Mouse (Mus musculus) lung, adult 18-20 months (tissue): Measurements from ENCODE around the gene Otp.

Source experiments
- DNase-seq, 2 experiments: peaks; one replicate each; pipeline ENCODE4 v3.0.0; 2022; ENCODE audit warnings: mixed read lengths in 2 of 2

The Otp gene

GRCm38 (mm10) chr13:94874039-94874425, 1.4 kb upstream of the Otp start:
- no peak for DNase-seq

- DNase-seq, result no peak
These were observed 576 bp upstream of the Otp start for GRCm38 (mm10) chr13:94874656-94875395.

- DNase-seq, result no peak
These were observed 1.1 kb downstream of the Otp start for GRCm38 (mm10) chr13:94876286-94877210.

- DNase-seq, result no peak
These were observed 1.8 kb downstream of the Otp start for GRCm38 (mm10) chr13:94877211-94877590.

GRCm38 (mm10) chr13:94877991-94878745, 2.8 kb downstream of the Otp start:
- DNase-seq, result no peak

GRCm38 (mm10) chr13:94881201-94881600, 5.8 kb downstream of the Otp start:
- no peak for DNase-seq

GRCm38 (mm10) chr13:94882221-94882620, 6.8 kb downstream of the Otp start:
- no peak for DNase-seq

- no peak for DNase-seq
These were observed 7.3 kb downstream of the Otp start for GRCm38 (mm10) chr13:94882711-94883145.

- peak in 1 of 2 experiments; percentile 5 for DNase-seq
These were observed 8.0 kb downstream of the Otp start for GRCm38 (mm10) chr13:94883163-94883965.

- no peak for DNase-seq
These were observed 8.9 kb downstream of the Otp start for GRCm38 (mm10) chr13:94883966-94884960.

- DNase-seq, result no peak
These were observed 10.2 kb downstream of the Otp start for GRCm38 (mm10) chr13:94885291-94886235.

GRCm38 (mm10) chr13:94907841-94908240, 32.4 kb downstream of the Otp start:
- DNase-seq, result no peak

GRCm38 (mm10) chr13:94912961-94913360, 37.6 kb downstream of the Otp start:
- no peak for DNase-seq

- DNase-seq, result no peak
These were observed 40.3 kb downstream of the Otp start for GRCm38 (mm10) chr13:94915654-94916053.

GRCm38 (mm10) chr13:94928086-94928485, 52.7 kb downstream of the Otp start:
- DNase-seq, result no peak
